Mouse (Mus musculus) liver, embryonic 16.5 days (tissue): Measurements from ENCODE around the gene Alcam. TPM values are rescaled to one million over a fixed set of nuclear protein-coding genes. Genes with fewer than 3 reads are reported as not detected.

Experiments used
- ATAC-seq: fragments of 200-750 bp; cut with Nextera tagmentation; 2 replicates; pipeline ENCODE4 v1.8.0; 2017; ENCODE audit warnings: low read depth, mild to moderate bottlenecking, moderate number of reproducible peaks, moderate library complexity
- H3K27ac ChIP-seq: fragments of 300-500 bp; sonication (generic); 2 replicates; pipeline ENCODE4 v1.5.1; 2014; ENCODE audit warnings: mild to moderate bottlenecking, low read length
- H3K27me3 ChIP-seq: fragments of 300-500 bp; sonication (generic); 2 replicates; pipeline ENCODE4 v1.6.1; 2014; ENCODE audit warnings: low read depth, low read length, mixed read lengths; ENCODE audit not compliant: control insufficient read depth, insufficient read depth
- H3K36me3 ChIP-seq: fragments of 300-500 bp; sonication (generic); 2 replicates; pipeline ENCODE4 v1.6.1; 2014; ENCODE audit warnings: mild to moderate bottlenecking; ENCODE audit not compliant: control insufficient read depth, insufficient read depth
- H3K4me1 ChIP-seq: fragments of 300-500 bp; sonication (generic); 2 replicates; pipeline ENCODE4 v1.6.1; 2014; ENCODE audit warnings: low read depth, low read length, mixed read lengths; ENCODE audit not compliant: control insufficient read depth
- H3K4me2 ChIP-seq: fragments of 300-500 bp; sonication (generic); 2 replicates; pipeline ENCODE4 v1.6.1; 2014; ENCODE audit warnings: low read depth, low read length, mixed read lengths
- H3K4me3 ChIP-seq: fragments of 300-500 bp; sonication (generic); 2 replicates; pipeline ENCODE4 v1.5.1; 2014; ENCODE audit warnings: low read depth, mild to moderate bottlenecking, low read length
- H3K9ac ChIP-seq: fragments of 300-500 bp; sonication (generic); 2 replicates; pipeline ENCODE4 v1.6.1; 2014; ENCODE audit warnings: low read depth, low read length
- H3K9me3 ChIP-seq: fragments of 300-500 bp; sonication (generic); replicated peaks from 2 replicates; pipeline ENCODE4 v1.6.1; 2016; ENCODE audit warnings: low read length; ENCODE audit not compliant: control insufficient read depth
- WGBS: fragments of 180-500 bp; shearing (Covaris S2); extraction: QIAGEN DNeasy Blood & Tissue Kit; methylation state at CpG from one replicate; pipeline ENCODE4 v1.1.7; 2014; ENCODE audit not compliant: insufficient replicate concordance; 5-methylcytosine and 5-hydroxymethylcytosine counted together
- polyA plus RNA-seq: library from polyadenylated mRNA; unstranded; fragments of >200 nt; fragmentation: Nextera tagmentation; extraction: Ambion mirVana; gene quantifications from 2 replicates; pipeline ENCODE4 v1.2.1, GENCODE M21; 2015

The Alcam gene
- polyA plus RNA-seq, 1 experiment from 2014 or later = 9.8 TPM

GRCm38 (mm10) chr16:52468426-52468825 lies 14.6 kb upstream of the Alcam start:
- no peaks in the 10 kb centered on the region for H3K27me3 ChIP-seq
- ATAC-seq = no peak
- H3K9me3 ChIP-seq = no peaks in the 10 kb centered on the region
- no peaks in the 10 kb centered on the region for H3K36me3 ChIP-seq
- no peak overlapping the region for H3K4me3 ChIP-seq
- H3K4me2 ChIP-seq = no peak overlapping the region
- H3K4me1 ChIP-seq = no peaks in the 10 kb centered on the region
- no peak overlapping the region for H3K27ac ChIP-seq
- H3K9ac ChIP-seq = no peak overlapping the region

GRCm38 (mm10) chr16:52466770-52467169 lies 12.9 kb upstream of the Alcam start:
- no peak overlapping the region for H3K27ac ChIP-seq
- no peaks in the 10 kb centered on the region for H3K36me3 ChIP-seq
- no peak overlapping the region for H3K9ac ChIP-seq
- no peak overlapping the region for H3K4me2 ChIP-seq
- ATAC-seq = no peak
- H3K9me3 ChIP-seq = no peaks in the 10 kb centered on the region
- 63% methylated on average over 6 of the region's 6 CpGs for WGBS
- no peaks in the 10 kb centered on the region for H3K27me3 ChIP-seq
- H3K4me1 ChIP-seq = no peaks in the 10 kb centered on the region
- H3K4me3 ChIP-seq = no peak overlapping the region

GRCm38 (mm10) chr16:52464597-52464996 lies 10.7 kb upstream of the Alcam start:
- Histone ChIP-seq H3K9ac (no peak overlapping the region), H3K27ac (no peak overlapping the region), H3K9me3 (no peaks in the 10 kb centered on the region), H3K4me3 (no peak overlapping the region), H3K27me3 (no peaks in the 10 kb centered on the region), H3K4me1 (no peaks in the 10 kb centered on the region), H3K4me2 (no peak overlapping the region), H3K36me3 (no peaks in the 10 kb centered on the region)
- WGBS = 32% methylated on average over 1 of the region's 1 CpGs
- ATAC-seq = no peak

- under 1% methylated on average over 48 of the region's 55 CpGs for WGBS
- Histone ChIP-seq H3K27me3 (peaks cover 25% of the 10 kb centered on the region), H3K4me1 (no peaks in the 10 kb centered on the region), H3K9ac (peak overlapping the region; percentile 61), H3K36me3 (no peaks in the 10 kb centered on the region), H3K4me2 (peak overlapping the region; percentile 63), H3K9me3 (no peaks in the 10 kb centered on the region), H3K27ac (peak overlapping the region; percentile 34), H3K4me3 (peak overlapping the region; percentile 60)
- ATAC-seq = peak; percentile 91
These were observed 785 bp downstream of the Alcam start for GRCm38 (mm10) chr16:52452862-52453715.

GRCm38 (mm10) chr16:52452477-52452831 lies 1.4 kb downstream of the Alcam start:
- WGBS = under 1% methylated on average over 26 of the region's 26 CpGs
- Histone ChIP-seq H3K9me3 (no peaks in the 10 kb centered on the region), H3K27ac (peak overlapping the region; percentile 34), H3K36me3 (no peaks in the 10 kb centered on the region), H3K4me1 (no peaks in the 10 kb centered on the region), H3K4me3 (peak overlapping the region; percentile 60), H3K9ac (peak overlapping the region; percentile 61), H3K27me3 (peaks cover 25% of the 10 kb centered on the region), H3K4me2 (peak overlapping the region; percentile 63)
- no peak for ATAC-seq

GRCm38 (mm10) chr16:52451786-52452476 lies 1.9 kb downstream of the Alcam start:
- Histone ChIP-seq H3K4me1 (no peaks in the 10 kb centered on the region), H3K27ac (peak overlapping the region; percentile 34), H3K9me3 (no peaks in the 10 kb centered on the region), H3K36me3 (no peaks in the 10 kb centered on the region), H3K27me3 (peaks cover 25% of the 10 kb centered on the region), H3K9ac (peak overlapping the region; percentile 61), H3K4me2 (peak overlapping the region; percentile 63), H3K4me3 (peak overlapping the region; percentile 60)
- no peak for ATAC-seq
- under 1% methylated on average over 23 of the region's 23 CpGs for WGBS

GRCm38 (mm10) chr16:52451101-52451785 lies 2.6 kb downstream of the Alcam start:
- Histone ChIP-seq H3K27me3 (peaks cover 25% of the 10 kb centered on the region), H3K9ac (peak overlapping the region; percentile 8; the same call in 1 of the 2 replicates), H3K4me3 (peak overlapping the region; percentile 60), H3K36me3 (no peaks in the 10 kb centered on the region), H3K4me2 (peak overlapping the region; percentile 27), H3K27ac (peak overlapping the region; percentile 15; the same call in 1 of the 2 replicates), H3K9me3 (no peaks in the 10 kb centered on the region), H3K4me1 (no peaks in the 10 kb centered on the region)
- 3% methylated on average over 15 of the region's 15 CpGs for WGBS
- ATAC-seq = no peak

GRCm38 (mm10) chr16:52450245-52451100 lies 3.4 kb downstream of the Alcam start:
- ATAC-seq = no peak
- peak overlapping the region; percentile 6; the same call in 1 of the 2 replicates for H3K27ac ChIP-seq
- no peaks in the 10 kb centered on the region for H3K36me3 ChIP-seq
- 1% methylated on average over 28 of the region's 28 CpGs for WGBS
- no peak overlapping the region for H3K9ac ChIP-seq
- H3K4me1 ChIP-seq = no peaks in the 10 kb centered on the region
- peak overlapping the region; percentile 27 for H3K4me2 ChIP-seq
- peak overlapping the region; percentile 60 for H3K4me3 ChIP-seq
- H3K27me3 ChIP-seq = peaks cover 25% of the 10 kb centered on the region
- no peaks in the 10 kb centered on the region for H3K9me3 ChIP-seq
